Mouse (Mus musculus) midbrain, embryonic 16.5 days (tissue): ENCODE data around the gene Nphp3. TPM values are rescaled to one million over a fixed set of nuclear protein-coding genes. Genes with fewer than 3 reads are reported as not detected.

Experiments
- ATAC-seq: fragments of 200-750 bp; cut with Nextera tagmentation; 2 replicates; pipeline ENCODE4 v1.8.0; 2017; ENCODE audit warnings: moderate TSS enrichment
- H3K27ac ChIP-seq: fragments of 300-500 bp; sonication (generic); 2 replicates; pipeline ENCODE4 v1.5.1; 2014; ENCODE audit warnings: mild to moderate bottlenecking, low read length, mixed read lengths
- H3K27me3 ChIP-seq: fragments of 300-500 bp; sonication (generic); 2 replicates; pipeline ENCODE4 v1.6.1; 2014; ENCODE audit warnings: low read depth, low read length, mixed read lengths; ENCODE audit not compliant: control insufficient read depth, insufficient read depth
- H3K36me3 ChIP-seq: fragments of 300-500 bp; sonication (generic); 2 replicates; pipeline ENCODE4 v1.6.1; 2014; ENCODE audit warnings: mild to moderate bottlenecking, low read length, moderate library complexity, mixed read lengths; ENCODE audit not compliant: control insufficient read depth, insufficient read depth
- H3K4me1 ChIP-seq: fragments of 300-500 bp; sonication (generic); 2 replicates; pipeline ENCODE4 v1.6.1; 2014; ENCODE audit warnings: mild to moderate bottlenecking, low read length, mixed read lengths; ENCODE audit not compliant: control insufficient read depth, insufficient read depth
- H3K4me2 ChIP-seq: fragments of 300-500 bp; sonication (generic); 2 replicates; pipeline ENCODE4 v1.6.1; 2014; ENCODE audit warnings: mild to moderate bottlenecking, low read length, mixed read lengths
- H3K4me3 ChIP-seq: fragments of 300-500 bp; sonication (generic); 2 replicates; pipeline ENCODE4 v1.5.1; 2014; ENCODE audit warnings: low read depth, mild to moderate bottlenecking, low read length, moderate library complexity, mixed read lengths
- H3K9ac ChIP-seq: fragments of 300-500 bp; sonication (generic); 2 replicates; pipeline ENCODE4 v1.6.1; 2014; ENCODE audit warnings: low read depth, low read length, mixed read lengths
- H3K9me3 ChIP-seq: fragments of 300-500 bp; sonication (generic); replicated peaks from 2 replicates; pipeline ENCODE4 v1.6.1; 2014; ENCODE audit warnings: mild to moderate bottlenecking, low read length, mixed read lengths; ENCODE audit not compliant: control insufficient read depth, poor library complexity, severe bottlenecking
- WGBS: fragments of 180-500 bp; shearing (Covaris S2); extraction: QIAGEN DNeasy Blood & Tissue Kit; methylation state at CpG from one replicate; pipeline ENCODE4 v1.1.7; 2014; 5-methylcytosine and 5-hydroxymethylcytosine counted together
- polyA plus RNA-seq: library from polyadenylated mRNA; unstranded; fragments of >200 nt; fragmentation: Nextera tagmentation; extraction: Ambion mirVana; gene quantifications from 2 replicates; pipeline ENCODE4 v1.2.1, GENCODE M21; 2015

Nphp3 gene
- polyA plus RNA-seq, 1 experiment from 2014 or later, result 3.1 TPM

DNA sequence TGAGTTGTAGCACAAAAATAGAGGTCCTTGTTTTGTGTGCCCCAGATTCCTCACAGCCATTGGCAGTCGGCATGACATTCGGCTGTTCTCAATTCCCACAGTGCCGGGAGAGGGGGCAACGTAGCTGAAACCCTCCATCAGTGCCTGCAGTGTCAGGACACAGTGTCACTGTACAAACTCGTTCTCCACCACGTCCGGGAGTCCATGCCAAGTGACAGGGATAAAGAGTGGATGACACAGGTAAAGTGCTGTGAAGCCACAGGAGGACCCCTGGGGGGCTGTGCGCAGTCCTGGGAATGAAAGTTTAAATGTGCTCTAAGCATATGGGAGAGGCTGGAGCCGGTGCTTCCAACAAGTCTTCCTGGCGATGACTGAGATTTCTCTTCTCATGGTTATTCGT, 27.5 kb downstream of the Nphp3 start:
- WGBS, result 92% methylated on average over 11 of the region's 11 CpGs
- H3K27ac ChIP-seq, result no peak overlapping the region
- H3K4me2 ChIP-seq, result no peak overlapping the region
- ATAC-seq, result no peak
- H3K4me1 ChIP-seq, result no peaks in the 10 kb centered on the region
- H3K9ac ChIP-seq, result no peak overlapping the region
- no peak overlapping the region for H3K4me3 ChIP-seq
- 0 out of 2 replicates have a peak, but pooled peaks cover 2% of the 10 kb centered on the region for H3K9me3 ChIP-seq
- H3K27me3 ChIP-seq, result no peaks in the 10 kb centered on the region
- peaks cover 11% of the 10 kb centered on the region for H3K36me3 ChIP-seq

DNA sequence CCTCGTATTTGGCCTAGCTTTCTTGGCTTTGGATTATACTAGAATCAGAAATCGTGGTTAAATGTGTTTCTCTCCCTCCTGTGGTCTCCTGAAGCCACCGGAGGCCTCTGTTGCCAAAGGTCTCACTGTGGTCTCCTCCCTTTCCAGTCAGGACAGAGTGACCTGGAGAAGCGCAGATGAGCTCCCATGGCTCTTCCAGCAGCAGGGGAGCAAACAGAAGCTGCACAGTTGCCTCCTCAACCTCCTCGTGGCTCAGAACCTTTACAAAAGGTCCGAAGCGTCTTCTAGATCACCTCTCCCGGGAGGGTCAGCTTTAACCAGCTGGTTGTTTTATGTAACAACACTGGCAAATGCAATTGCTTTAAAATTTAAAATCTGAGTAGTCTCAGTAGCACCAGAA, 31.9 kb downstream of the Nphp3 start:
- 80% methylated on average over 8 of the region's 8 CpGs for WGBS
- H3K27me3 ChIP-seq, result no peaks in the 10 kb centered on the region
- H3K4me3 ChIP-seq, result no peak overlapping the region
- no peak overlapping the region for H3K9ac ChIP-seq
- ATAC-seq, result no peak
- H3K27ac ChIP-seq, result no peak overlapping the region
- no peak overlapping the region for H3K4me2 ChIP-seq
- H3K9me3 ChIP-seq, result no peaks in the 10 kb centered on the region
- H3K4me1 ChIP-seq, result no peaks in the 10 kb centered on the region
- peaks cover 7% of the 10 kb centered on the region for H3K36me3 ChIP-seq

DNA sequence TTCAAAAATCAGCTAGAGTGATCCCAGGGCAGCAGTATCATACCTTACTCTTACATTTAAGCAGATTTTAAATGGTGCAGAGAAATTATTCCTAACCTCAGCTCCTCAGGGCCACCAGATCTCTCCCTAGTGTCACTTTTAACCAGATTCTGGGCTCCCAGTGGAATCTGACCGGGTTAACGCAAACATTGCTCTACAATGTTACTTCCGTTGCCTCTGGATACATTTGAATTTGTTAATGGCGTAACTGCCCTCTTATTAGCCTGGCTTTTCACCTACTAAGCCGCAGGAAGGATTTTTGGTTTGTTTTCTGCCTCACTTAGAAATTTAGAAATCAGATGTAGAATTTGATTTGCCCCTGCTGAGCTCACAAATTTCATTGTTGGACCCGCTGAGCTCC, 32.4 kb downstream of the Nphp3 start:
- no peak overlapping the region for H3K27ac ChIP-seq
- no peak overlapping the region for H3K9ac ChIP-seq
- 67% methylated on average over 6 of the region's 6 CpGs for WGBS
- no peaks in the 10 kb centered on the region for H3K9me3 ChIP-seq
- H3K36me3 ChIP-seq, result peaks cover 7% of the 10 kb centered on the region
- no peaks in the 10 kb centered on the region for H3K27me3 ChIP-seq
- H3K4me2 ChIP-seq, result no peak overlapping the region
- no peak overlapping the region for H3K4me3 ChIP-seq
- no peak for ATAC-seq
- no peaks in the 10 kb centered on the region for H3K4me1 ChIP-seq

DNA sequence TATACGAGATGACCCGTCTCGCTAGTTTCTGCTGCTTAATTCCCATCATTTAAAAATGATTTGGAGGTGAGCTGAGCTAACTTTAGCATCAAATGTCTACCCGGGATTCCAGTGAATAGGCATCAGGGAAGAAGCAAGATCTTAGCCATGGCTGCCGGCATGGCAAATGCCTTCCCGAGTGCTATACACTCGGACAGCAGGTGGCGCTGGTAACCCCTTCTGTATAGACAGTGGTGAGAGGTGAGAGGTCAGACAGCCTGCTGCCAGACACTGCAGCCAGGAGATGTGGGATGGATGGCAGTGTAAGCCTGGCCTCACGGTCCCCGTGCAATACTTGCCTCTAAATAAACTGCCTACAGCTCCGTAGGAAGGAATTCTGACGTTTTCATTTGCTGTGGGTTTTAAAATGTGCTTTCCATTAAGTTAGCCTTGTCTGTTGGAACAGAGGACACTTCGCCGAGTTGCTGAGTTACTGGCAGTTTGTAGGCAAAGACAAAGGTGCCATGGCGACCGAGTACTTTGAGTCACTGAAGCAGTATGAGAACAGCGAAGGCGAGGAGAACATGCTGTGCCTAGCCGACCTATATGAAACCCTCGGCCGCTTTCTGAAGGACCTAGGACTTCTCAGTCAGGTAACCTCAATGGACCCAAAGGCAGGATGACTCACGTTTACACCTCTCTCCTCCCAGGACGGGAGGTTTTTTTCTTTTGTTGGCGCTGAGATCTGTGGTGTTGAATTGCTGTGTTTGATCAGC, 33.1 kb downstream of the Nphp3 start:
- Histone ChIP-seq H3K27ac (no peak overlapping the region), H3K4me2 (no peak overlapping the region), H3K4me1 (no peaks in the 10 kb centered on the region), H3K27me3 (no peaks in the 10 kb centered on the region), H3K4me3 (no peak overlapping the region), H3K36me3 (peaks cover 7% of the 10 kb centered on the region), H3K9me3 (no peaks in the 10 kb centered on the region), H3K9ac (no peak overlapping the region)
- no peak for ATAC-seq
- 49% methylated on average over 24 of the region's 24 CpGs for WGBS

DNA sequence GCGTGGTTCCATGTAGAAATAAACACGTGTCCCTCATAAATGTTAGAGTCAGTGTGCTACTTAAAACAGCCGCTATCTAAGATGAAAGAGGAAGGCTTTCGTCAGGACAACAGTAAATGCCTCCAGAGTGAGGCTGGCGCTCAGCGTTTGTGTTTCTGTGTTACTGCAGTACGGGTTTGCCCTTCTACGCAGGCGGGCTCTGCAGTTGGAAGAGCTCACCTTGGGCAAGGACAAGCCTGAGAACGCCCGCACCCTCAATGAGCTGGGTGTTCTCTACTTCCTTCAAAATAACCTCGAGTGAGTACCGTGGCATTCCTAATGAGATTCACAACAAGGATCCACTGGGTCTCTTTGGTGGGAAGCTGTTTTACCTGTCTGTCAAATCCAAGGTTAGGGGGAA, 35.9 kb downstream of the Nphp3 start:
- no peaks in the 10 kb centered on the region for H3K4me1 ChIP-seq
- ATAC-seq, result no peak
- H3K27me3 ChIP-seq, result no peaks in the 10 kb centered on the region
- no peak overlapping the region for H3K4me3 ChIP-seq
- 93% methylated on average over 13 of the region's 13 CpGs for WGBS
- H3K9ac ChIP-seq, result no peak overlapping the region
- no peak overlapping the region for H3K27ac ChIP-seq
- H3K4me2 ChIP-seq, result no peak overlapping the region
- peaks cover 7% of the 10 kb centered on the region for H3K36me3 ChIP-seq
- H3K9me3 ChIP-seq, result no peaks in the 10 kb centered on the region

DNA sequence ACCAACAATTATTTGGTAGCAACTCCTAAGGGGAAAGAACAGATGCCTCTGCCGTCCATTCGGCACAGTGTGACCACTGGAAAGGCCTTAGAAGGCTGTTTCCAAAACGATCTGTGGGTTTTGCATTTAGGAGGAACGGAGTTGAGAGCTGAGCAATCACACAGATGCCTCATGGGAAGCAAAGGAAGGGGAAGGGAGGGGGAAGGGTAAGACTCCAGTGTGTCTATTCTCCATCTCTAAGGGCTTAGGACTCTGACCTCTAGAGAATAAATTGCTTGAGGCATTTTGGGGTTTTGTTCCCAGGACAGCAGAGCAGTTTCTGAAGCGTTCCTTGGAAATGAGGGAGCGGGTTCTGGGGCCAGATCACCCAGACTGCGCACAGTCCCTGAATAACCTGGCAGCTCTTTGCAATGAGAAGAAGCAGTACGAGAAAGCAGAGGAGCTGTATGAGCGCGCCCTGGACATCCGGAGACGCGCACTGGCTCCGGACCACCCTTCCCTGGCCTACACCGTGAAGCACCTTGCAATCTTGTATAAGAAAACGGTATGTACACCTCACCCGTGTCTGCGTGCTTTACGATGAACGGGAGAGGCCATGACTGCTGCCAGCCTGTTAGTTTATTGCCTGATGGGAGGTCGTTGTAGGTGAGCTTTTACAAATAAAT, 36.8 kb downstream of the Nphp3 start:
- Histone ChIP-seq H3K9me3 (no peaks in the 10 kb centered on the region), H3K4me3 (no peak overlapping the region), H3K36me3 (peaks cover 7% of the 10 kb centered on the region), H3K9ac (no peak overlapping the region), H3K27ac (no peak overlapping the region), H3K4me2 (no peak overlapping the region), H3K27me3 (no peaks in the 10 kb centered on the region), H3K4me1 (no peaks in the 10 kb centered on the region)
- WGBS, result 93% methylated on average over 21 of the region's 21 CpGs
- ATAC-seq, result no peak

DNA sequence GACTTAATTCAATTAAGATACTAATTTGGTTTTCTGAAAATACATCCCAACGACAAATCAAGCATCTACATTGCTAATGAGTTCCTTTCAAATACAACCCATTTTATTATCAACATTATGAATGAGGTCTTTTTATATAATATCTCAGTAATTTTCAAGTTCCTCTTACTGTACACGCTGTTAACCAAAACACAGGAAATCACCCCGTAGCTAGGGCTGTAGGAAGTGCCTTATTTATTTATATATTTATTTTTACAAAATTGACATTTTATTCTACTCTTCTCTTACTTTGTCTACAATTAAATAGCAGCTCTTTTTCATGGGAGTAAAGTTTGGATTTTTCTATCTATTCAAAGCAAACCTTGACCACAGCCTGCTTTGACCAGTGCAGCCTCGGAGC, 37.4 kb downstream of the Nphp3 start:
- H3K36me3 ChIP-seq, result peaks cover 9% of the 10 kb centered on the region
- no peak overlapping the region for H3K9ac ChIP-seq
- 89% methylated on average over 4 of the region's 4 CpGs for WGBS
- ATAC-seq, result no peak
- no peaks in the 10 kb centered on the region for H3K9me3 ChIP-seq
- H3K4me3 ChIP-seq, result no peak overlapping the region
- H3K27ac ChIP-seq, result no peak overlapping the region
- no peak overlapping the region for H3K4me2 ChIP-seq
- no peaks in the 10 kb centered on the region for H3K4me1 ChIP-seq
- no peaks in the 10 kb centered on the region for H3K27me3 ChIP-seq

DNA sequence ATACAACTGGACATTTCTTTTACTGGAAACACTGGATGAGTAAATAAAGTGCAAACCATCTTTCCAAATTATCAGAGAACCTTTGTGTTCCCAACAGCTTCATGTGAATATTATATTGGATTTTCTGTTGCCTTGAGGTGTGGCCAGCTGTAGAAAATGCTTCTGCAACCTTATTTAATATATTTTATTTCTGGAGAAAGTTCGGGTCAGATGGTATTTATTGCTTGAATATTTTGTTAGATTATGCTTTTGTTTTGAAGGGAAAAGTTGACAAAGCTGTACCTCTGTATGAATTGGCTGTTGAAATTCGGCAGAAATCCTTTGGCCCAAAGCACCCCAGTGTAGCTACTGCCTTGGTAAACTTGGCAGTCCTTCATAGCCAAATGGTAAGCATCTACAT, 38.0 kb downstream of the Nphp3 start, which contains the start of gene Gm28305:
Gene Gm28305 (plus strand): TSS at position 301 of the 400 bp plus-strand sequence.
- H3K27me3 ChIP-seq, result no peaks in the 10 kb centered on the region
- no peaks in the 10 kb centered on the region for H3K9me3 ChIP-seq
- H3K27ac ChIP-seq, result no peak within 1 kb of the TSS
- no peak within 1 kb of the TSS for H3K9ac ChIP-seq
- no peak within 1 kb of the TSS for H3K4me3 ChIP-seq
- H3K36me3 ChIP-seq, result peaks cover 9% of the 10 kb centered on the region
- H3K4me2 ChIP-seq, result no peak within 1 kb of the TSS
- ATAC-seq, result no peak
- H3K4me1 ChIP-seq, result no peaks in the 10 kb centered on the region
- WGBS, result 62% methylated on average over 2 of the region's 2 CpGs

DNA sequence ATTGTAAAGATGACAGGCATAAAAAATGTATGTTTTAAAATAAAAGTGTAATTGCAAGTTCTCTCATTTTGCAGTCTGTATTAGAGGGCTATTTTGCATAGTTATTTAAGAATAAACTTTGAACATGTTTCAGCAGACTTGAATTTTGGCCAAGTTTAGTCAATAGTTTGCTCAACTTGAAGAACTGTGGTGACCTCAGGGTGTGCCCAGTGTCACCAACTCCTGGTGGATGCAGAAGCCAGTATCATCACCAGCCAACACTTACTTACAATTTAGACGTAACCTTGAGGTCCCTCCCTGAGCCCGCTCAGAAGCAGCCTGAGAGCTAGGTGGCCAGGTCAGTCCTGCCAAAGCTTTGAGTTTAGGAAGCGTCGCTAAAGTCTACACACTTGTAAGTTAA, 41.3 kb downstream of the Nphp3 start:
- Histone ChIP-seq H3K27me3 (no peaks in the 10 kb centered on the region), H3K9ac (no peak overlapping the region), H3K4me3 (no peak overlapping the region), H3K27ac (no peak overlapping the region), H3K4me2 (no peak overlapping the region), H3K9me3 (no peaks in the 10 kb centered on the region), H3K36me3 (peaks cover 19% of the 10 kb centered on the region), H3K4me1 (no peaks in the 10 kb centered on the region)
- WGBS, result 90% methylated on average over 4 of the region's 4 CpGs
- ATAC-seq, result no peak
